Mouse (Mus musculus) left cerebral cortex, adult 18-20 months (tissue): ENCODE results near the gene Smim26. TPM values are rescaled to one million over a fixed set of nuclear protein-coding genes. Genes with fewer than 3 reads are reported as not detected.

Experiments used
- DNase-seq, 2 experiments: peaks; one replicate each; pipeline ENCODE4 v3.0.0; 2021 to 2022; ENCODE audit warnings: low spot score in 2 of 2, mixed read lengths in 1 of 2
- microRNA-seq, 2 experiments: library from miRNA; unstranded; fragments of <30 nt; microRNA quantifications; one replicate each; pipeline ENCODE4 v1.2.0; 2021
- total RNA-seq, 2 experiments: library from RNA; stranded (reverse); gene quantifications; 2 replicates each; pipeline ENCODE4 v1.2.3; 2021

Gene Smim26
- total RNA-seq, 2 experiments from 2014 or later = 50.1 to 51.4 TPM

GRCm38 (mm10) chr2:144635644-144636320, 41.9 kb downstream of the Smim26 start:
- peak; percentile 52 to 71 for DNase-seq

- no peak for DNase-seq
Measured at GRCm38 (mm10) chr2:144637204-144637603, 43.4 kb downstream of the Smim26 start.

GRCm38 (mm10) chr2:144637671-144638395, 44.0 kb downstream of the Smim26 start:
- no peak for DNase-seq

GRCm38 (mm10) chr2:144638719-144639118, 44.9 kb downstream of the Smim26 start:
- no peak for DNase-seq

- DNase-seq = no peak
Measured at GRCm38 (mm10) chr2:144640101-144640500, 46.2 kb downstream of the Smim26 start.

- DNase-seq = no peak
Measured at GRCm38 (mm10) chr2:144641991-144642390, 48.1 kb downstream of the Smim26 start.

Small RNA genes lying within 50 kb of the gene (microRNA-seq; reads per million reads assigned to microRNA genes)
- 0 reads per million in 2 experiments for gene Gm24823

Other genes with a start within 250 kb of the Smim26 start
- gene Kat14, start 225.1 kb upstream of the Smim26 start, total RNA-seq = 10 to 100 TPM; 38.0 to 39.6 TPM
- 10 to 100 TPM in 1 of 2 experiments, 1 to 10 TPM in 1; 3.2 to 11.0 TPM for gene Pet117, start 225.1 kb upstream of the Smim26 start, total RNA-seq
- gene Dzank1, start 66.6 kb upstream of the Smim26 start, total RNA-seq = 100 to 1,000 TPM; 174 to 199 TPM
- gene Polr3f, start 66.3 kb upstream of the Smim26 start, total RNA-seq = 10 to 100 TPM; 22.1 to 22.5 TPM
- 10 to 100 TPM; 26.6 to 27.4 TPM for gene Rbbp9, start 43.2 kb upstream of the Smim26 start, total RNA-seq
- 10 to 100 TPM; 48.2 to 51.4 TPM for gene Sec23b, start 37.8 kb upstream of the Smim26 start, total RNA-seq
- 10 to 100 TPM; 65.0 to 68.2 TPM for gene Dtd1, start 5.8 kb downstream of the Smim26 start, total RNA-seq
- gene Scp2d1, start 229.6 kb downstream of the Smim26 start, total RNA-seq = not detected